Mouse (Mus musculus): ENCODE measurements around the gene Acyp1. TPM values are rescaled to one million over a fixed set of nuclear protein-coding genes. Genes with fewer than 3 reads are reported as not detected.

Gene Acyp1
- polyA plus RNA-seq, 1 experiment from 2014 or later = 53.8 TPM

- Histone ChIP-seq H3K36me3 (no peaks in the 10 kb centered on the region), H3K4me1 (peaks cover 7% of the 10 kb centered on the region)
- WGBS = 59% methylated on average over 12 of the region's 12 CpGs
These were observed 7.2 kb downstream of the Acyp1 start for GRCm38 (mm10) chr12:85280845-85281651.

GRCm38 (mm10) chr12:85280105-85280844 is 8.0 kb downstream of the Acyp1 start:
- H3K4me1 ChIP-seq = peaks cover 7% of the 10 kb centered on the region
- peak overlapping the region; percentile 88 for H3K9ac ChIP-seq
- H3K36me3 ChIP-seq = peaks cover 3% of the 10 kb centered on the region; the same call in 1 of the 2 replicates
- peak; percentile 99 for ATAC-seq (ENCODE audit: borderline replicate concordance, extremely low read depth, low FRiP score, low TSS enrichment)
- WGBS = under 1% methylated on average over 31 of the region's 31 CpGs
- no peaks in the 10 kb centered on the region for H3K27me3 ChIP-seq
- no peaks in the 10 kb centered on the region for H3K9me3 ChIP-seq
- peak overlapping the region; percentile 77 for H3K4me3 ChIP-seq
- H3K4me2 ChIP-seq = peak overlapping the region; percentile 84
- H3K27ac ChIP-seq = peak overlapping the region; percentile 76

More at GRCm38 (mm10) chr12:85280845-85281651, 7.2 kb downstream of the Acyp1 start:
- no peak for ATAC-seq (ENCODE audit: borderline replicate concordance, extremely low read depth, low FRiP score, low TSS enrichment)
- no peak overlapping the region for H3K9ac ChIP-seq
- H3K4me2 ChIP-seq = peak overlapping the region; percentile 84
- no peak overlapping the region for H3K27ac ChIP-seq
- no peaks in the 10 kb centered on the region for H3K9me3 ChIP-seq
- no peaks in the 10 kb centered on the region for H3K27me3 ChIP-seq
- H3K4me3 ChIP-seq = peak overlapping the region; percentile 77; the same call in 1 of the 2 replicates

- ATAC-seq (ENCODE audit: borderline replicate concordance, extremely low read depth, low FRiP score, low TSS enrichment) = peak; percentile 49; the same call in 1 of the 2 replicates
- Histone ChIP-seq H3K4me1 (peaks cover 7% of the 10 kb centered on the region), H3K9ac (peak overlapping the region; percentile 88), H3K4me2 (peak overlapping the region; percentile 84), H3K4me3 (peak overlapping the region; percentile 77), H3K9me3 (no peaks in the 10 kb centered on the region), H3K27me3 (no peaks in the 10 kb centered on the region), H3K36me3 (peaks cover 8% of the 10 kb centered on the region; the same call in 1 of the 2 replicates), H3K27ac (peak overlapping the region; percentile 76)
- 4% methylated on average over 10 of the region's 10 CpGs for WGBS
These were observed 8.7 kb downstream of the Acyp1 start for GRCm38 (mm10) chr12:85279396-85280080.

GRCm38 (mm10) chr12:85278919-85279318 is 9.3 kb downstream of the Acyp1 start:
- peaks cover 7% of the 10 kb centered on the region for H3K4me1 ChIP-seq
- H3K9ac ChIP-seq = no peak overlapping the region
- no peaks in the 10 kb centered on the region for H3K9me3 ChIP-seq
- no peak for ATAC-seq (ENCODE audit: borderline replicate concordance, extremely low read depth, low FRiP score, low TSS enrichment)
- H3K27ac ChIP-seq = no peak overlapping the region
- no peak overlapping the region for H3K4me2 ChIP-seq
- no peaks in the 10 kb centered on the region for H3K27me3 ChIP-seq
- WGBS = 89% methylated on average over 10 of the region's 10 CpGs
- H3K4me3 ChIP-seq = no peak overlapping the region
- peaks cover 8% of the 10 kb centered on the region; the same call in 1 of the 2 replicates for H3K36me3 ChIP-seq

- no peak overlapping the region for H3K9ac ChIP-seq
- no peaks in the 10 kb centered on the region for H3K27me3 ChIP-seq
- H3K9me3 ChIP-seq = no peaks in the 10 kb centered on the region
- no peak overlapping the region for H3K4me2 ChIP-seq
- H3K27ac ChIP-seq = no peak overlapping the region
- 78% methylated on average over 5 of the region's 5 CpGs for WGBS
- H3K4me3 ChIP-seq = no peak overlapping the region
- no peak for ATAC-seq (ENCODE audit: borderline replicate concordance, extremely low read depth, low FRiP score, low TSS enrichment)
- peaks cover 8% of the 10 kb centered on the region; the same call in 1 of the 2 replicates for H3K36me3 ChIP-seq
- peaks cover 14% of the 10 kb centered on the region for H3K4me1 ChIP-seq
These were observed 12.0 kb downstream of the Acyp1 start for GRCm38 (mm10) chr12:85276273-85276672.

- no peak overlapping the region for H3K9ac ChIP-seq
- peak; percentile 36; the same call in 1 of the 2 replicates for ATAC-seq (ENCODE audit: borderline replicate concordance, extremely low read depth, low FRiP score, low TSS enrichment)
These were observed 14.7 kb downstream of the Acyp1 start for GRCm38 (mm10) chr12:85273508-85273907.

GRCm38 (mm10) chr12:85271843-85272206 is 16.4 kb downstream of the Acyp1 start:
- H3K9ac ChIP-seq = no peak overlapping the region
- no peak for ATAC-seq (ENCODE audit: borderline replicate concordance, extremely low read depth, low FRiP score, low TSS enrichment)
- H3K27me3 ChIP-seq = no peaks in the 10 kb centered on the region
- no peak overlapping the region for H3K4me3 ChIP-seq
- peaks cover 10% of the 10 kb centered on the region for H3K4me1 ChIP-seq
- H3K36me3 ChIP-seq = peaks cover 8% of the 10 kb centered on the region; the same call in 1 of the 2 replicates
- H3K27ac ChIP-seq = no peak overlapping the region
- no peaks in the 10 kb centered on the region for H3K9me3 ChIP-seq
- 64% methylated on average over 4 of the region's 4 CpGs for WGBS
- H3K4me2 ChIP-seq = no peak overlapping the region

More at GRCm38 (mm10) chr12:85273508-85273907, 14.7 kb downstream of the Acyp1 start:
- Histone ChIP-seq H3K27me3 (no peaks in the 10 kb centered on the region), H3K9me3 (no peaks in the 10 kb centered on the region), H3K4me3 (no peak overlapping the region), H3K4me1 (peaks cover 10% of the 10 kb centered on the region), H3K27ac (peak overlapping the region; percentile 55; the same call in 1 of the 2 replicates), H3K4me2 (no peak overlapping the region), H3K36me3 (peaks cover 8% of the 10 kb centered on the region; the same call in 1 of the 2 replicates)
- 36% methylated on average over 10 of the region's 10 CpGs for WGBS

GRCm38 (mm10) chr12:85271132-85271842 is 17.0 kb downstream of the Acyp1 start:
- Histone ChIP-seq H3K9me3 (no peaks in the 10 kb centered on the region), H3K9ac (no peak overlapping the region), H3K4me3 (no peak overlapping the region), H3K36me3 (peaks cover 8% of the 10 kb centered on the region; the same call in 1 of the 2 replicates), H3K27me3 (no peaks in the 10 kb centered on the region), H3K4me1 (peaks cover 10% of the 10 kb centered on the region), H3K27ac (no peak overlapping the region), H3K4me2 (no peak overlapping the region)
- WGBS = 74% methylated on average over 7 of the region's 7 CpGs
- ATAC-seq (ENCODE audit: borderline replicate concordance, extremely low read depth, low FRiP score, low TSS enrichment) = no peak

GRCm38 (mm10) chr12:85270319-85270718 is 17.9 kb downstream of the Acyp1 start, which contains the start of gene Mlh3:
TSS of gene Mlh3 (minus strand) at chr12:85270599.
- ATAC-seq (ENCODE audit: borderline replicate concordance, extremely low read depth, low FRiP score, low TSS enrichment) = peak; percentile 82
- peaks cover 18% of the 10 kb centered on the region for H3K4me1 ChIP-seq
- no peaks in the 10 kb centered on the region for H3K27me3 ChIP-seq
- H3K4me3 ChIP-seq = peak within 1 kb of the TSS; percentile 61
- peak within 1 kb of the TSS; percentile 72 for H3K4me2 ChIP-seq
- H3K9ac ChIP-seq = peak within 1 kb of the TSS; percentile 70
- H3K9me3 ChIP-seq = no peaks in the 10 kb centered on the region
- peak within 1 kb of the TSS; percentile 74 for H3K27ac ChIP-seq
- WGBS = 2% methylated on average over 35 of the region's 35 CpGs
- H3K36me3 ChIP-seq = peaks cover 5% of the 10 kb centered on the region; the same call in 1 of the 2 replicates

GRCm38 (mm10) chr12:85269821-85270220 is 18.4 kb downstream of the Acyp1 start:
- Histone ChIP-seq H3K36me3 (peaks cover 2% of the 10 kb centered on the region; the same call in 1 of the 2 replicates), H3K4me3 (peak overlapping the region; percentile 61), H3K9ac (peak overlapping the region; percentile 70), H3K4me1 (peaks cover 22% of the 10 kb centered on the region), H3K27ac (peak overlapping the region; percentile 74), H3K27me3 (no peaks in the 10 kb centered on the region), H3K9me3 (no peaks in the 10 kb centered on the region), H3K4me2 (peak overlapping the region; percentile 72)
- no peak for ATAC-seq (ENCODE audit: borderline replicate concordance, extremely low read depth, low FRiP score, low TSS enrichment)
- WGBS = 43% methylated on average over 3 of the region's 3 CpGs

- no peak for ATAC-seq (ENCODE audit: borderline replicate concordance, extremely low read depth, low FRiP score, low TSS enrichment)
- Histone ChIP-seq H3K27ac (no peak overlapping the region), H3K27me3 (no peaks in the 10 kb centered on the region), H3K4me2 (no peak overlapping the region), H3K9me3 (no peaks in the 10 kb centered on the region), H3K4me1 (peaks cover 28% of the 10 kb centered on the region), H3K9ac (no peak overlapping the region), H3K36me3 (no peaks in the 10 kb centered on the region), H3K4me3 (no peak overlapping the region)
- 84% methylated on average over 3 of the region's 3 CpGs for WGBS
These were observed 22.0 kb downstream of the Acyp1 start for GRCm38 (mm10) chr12:85266248-85266647.

Measured in lung, embryonic 15.5 days (tissue).